Mouse (Mus musculus): ENCODE data around the gene Riiad1. TPM values are rescaled to one million over a fixed set of nuclear protein-coding genes. Genes with fewer than 3 reads are reported as not detected.

Riiad1 gene
- total and polyA plus RNA-seq, 3 experiments: not detected

DNA sequence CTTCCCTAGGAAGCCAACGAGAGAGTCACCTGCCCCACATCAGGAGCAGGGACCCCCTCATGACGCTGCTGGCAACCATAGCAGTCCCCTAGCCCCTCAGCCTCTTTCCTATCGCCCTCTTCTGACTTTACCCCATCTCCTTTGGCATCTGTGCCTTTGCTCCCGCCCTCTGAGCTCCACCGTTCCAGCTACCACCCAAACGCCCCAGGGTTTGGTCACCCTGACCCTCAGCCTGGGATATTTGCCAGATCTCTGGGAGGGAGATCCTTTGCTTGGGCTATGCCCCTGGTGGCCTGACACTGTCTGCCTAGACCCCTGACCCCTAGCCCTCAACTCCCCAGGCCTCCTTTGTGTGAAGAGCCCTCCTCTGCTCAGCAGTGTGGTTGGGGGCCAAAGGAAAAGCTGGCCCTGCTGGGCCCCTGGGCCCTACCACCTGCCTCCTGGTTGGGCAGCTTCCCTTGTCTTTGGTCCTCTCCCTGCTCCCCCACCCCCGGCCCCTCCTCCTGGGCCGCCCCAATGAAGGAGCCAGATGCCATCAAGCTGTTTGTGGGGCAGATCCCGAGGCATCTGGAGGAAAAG is 1.5 kb downstream of the Riiad1 start:
- Histone ChIP-seq H3K9me3 (replicated peaks; ENCODE audit: low read length) (no peaks in the 10 kb centered on the region), H3K4me3 (replicated peaks in 1 of 3; ENCODE audit: low read depth in 2 of 3, low read length in 2 of 3, poor library complexity in 1 of 3) (no peak overlapping the region), H3K79me2 (replicated peaks; ENCODE audit: control insufficient read depth, extremely low read depth, insufficient read depth, poor library complexity, severe bottlenecking) (no peaks in the 10 kb centered on the region), H3K4me1 (ENCODE audit: control insufficient read depth in 1 of 2, insufficient read depth in 2 of 2) (peaks cover 0 to 26% of the 10 kb centered on the region in 2 experiments; a peak in 3 of 4 replicates), H3K27ac (ENCODE audit: insufficient read depth, low read depth) (no peak overlapping the region), H3K27me3 (replicated peaks) (no peaks in the 10 kb centered on the region), H3K9ac (ENCODE audit: insufficient read depth, low read depth) (no peak overlapping the region), H3K4me2 (ENCODE audit: insufficient read depth, low read depth, poor library complexity, severe bottlenecking) (no peak overlapping the region), H3K36me3 (replicated peaks in 1 of 2; ENCODE audit: control insufficient read depth in 1 of 2, insufficient read depth in 1 of 2, low read length in 1 of 2) (peaks cover 0 to 2% of the 10 kb centered on the region in 2 experiments)
- in situ Hi-C loops (cut with MboI; ENCODE audit: low pct_ligation_motif_present, low pct_unique_long_range_greater_than_20kb, low sequenced_read_pairs) (no loop called here), dilution Hi-C loops (cut with MboI; ENCODE audit: extremely low pct_ligation_motif_present, extremely low pct_unique_long_range_greater_than_20kb, low sequenced_read_pairs) (no loop called here)
- no peak for DNase-seq (ENCODE audit: extremely low read depth)
- TF ChIP-seq CHD2 (IDR thresholded peaks at IDR 0.05; ENCODE audit: low read length): no peak
- no peak for TF ChIP-seq MAZ (IDR thresholded peaks at IDR 0.05; ENCODE audit: low read depth, low read length)
- TF ChIP-seq PAX5 (IDR thresholded peaks at IDR 0.05; ENCODE audit: low read length): no peak
- no peak for TF ChIP-seq UBTF (IDR thresholded peaks at IDR 0.05; ENCODE audit: low read depth, low read length)
- no peak for TF ChIP-seq MXI1 (IDR thresholded peaks at IDR 0.05; ENCODE audit: low read depth, low read length)
- no peak for TF ChIP-seq RCOR1 (conservative IDR thresholded peaks at IDR 0.05; ENCODE audit: low read depth, low read length)
- TF ChIP-seq EP300 (IDR thresholded peaks at IDR 0.05; ENCODE audit: low read length): no peak
- no peak for TF ChIP-seq CHD1 (IDR thresholded peaks at IDR 0.05; ENCODE audit: low read depth, low read length)
- TF ChIP-seq IRF4 (IDR thresholded peaks at IDR 0.05; ENCODE audit: low read depth, low read length): no peak
- no peak for TF ChIP-seq SMC3 (IDR thresholded peaks at IDR 0.05; ENCODE audit: low read depth, low read length)
- no peak for TF ChIP-seq NELFE (IDR thresholded peaks at IDR 0.05; ENCODE audit: low read depth, low read length)
- no peak for TF ChIP-seq SIN3A (IDR thresholded peaks at IDR 0.05; ENCODE audit: low read length)
- no peak for TF ChIP-seq KAT2A (IDR thresholded peaks at IDR 0.05; ENCODE audit: insufficient replicate concordance, low read length)
- TF ChIP-seq RAD21 (IDR thresholded peaks at IDR 0.05; ENCODE audit: low read depth, low read length): no peak
- TF ChIP-seq USF2 (conservative IDR thresholded peaks at IDR 0.05; ENCODE audit: low read depth, low read length): no peak

DNA sequence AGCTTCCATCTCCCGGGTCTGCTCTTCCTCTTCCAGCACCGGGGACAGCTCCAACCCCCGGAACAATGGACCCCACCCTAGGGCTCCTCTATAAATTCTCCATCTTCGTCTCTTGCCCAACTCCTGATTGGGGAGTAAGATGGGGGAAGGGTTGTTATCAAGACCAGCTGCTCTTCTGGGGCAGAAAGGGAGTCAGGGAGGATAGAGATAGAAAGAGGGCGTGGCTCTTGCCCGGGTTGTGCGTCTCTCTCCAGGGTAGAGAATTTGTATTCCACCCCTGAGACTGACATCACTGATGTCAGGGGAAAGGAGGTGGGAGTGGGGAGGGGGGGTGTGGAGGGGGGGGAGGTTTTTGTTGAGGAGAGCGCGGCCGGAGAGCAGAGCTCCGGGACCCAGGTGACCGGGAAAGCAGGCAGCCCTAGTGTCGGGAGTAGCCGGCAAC is 2.1 kb downstream of the Riiad1 start, which contains the start of gene Celf3:
Celf3 (plus strand) TSS at position 315 of the 442 bp plus-strand sequence.
- H3K4me1 ChIP-seq (ENCODE audit: control insufficient read depth in 1 of 2, insufficient read depth in 2 of 2): peaks cover 0 to 20% of the 10 kb centered on the region in 2 experiments; a peak in 2 of 4 replicates
- DNase-seq (ENCODE audit: extremely low read depth): no peak
- TF ChIP-seq ZKSCAN1 (IDR thresholded peaks at IDR 0.05; ENCODE audit: borderline replicate concordance, low read depth, low read length) (no peak), RAD21 (IDR thresholded peaks at IDR 0.05; ENCODE audit: low read depth, low read length) (no peak), HCFC1 (IDR thresholded peaks at IDR 0.05; ENCODE audit: low read depth, low read length) (no peak), ZC3H11A (IDR thresholded peaks at IDR 0.05; ENCODE audit: low read depth, low read length) (no peak), UBTF (IDR thresholded peaks at IDR 0.05; ENCODE audit: low read depth, low read length) (no peak), JUN (IDR thresholded peaks at IDR 0.05; ENCODE audit: insufficient read depth, low read depth, low read length) (no peak), PAX5 (IDR thresholded peaks at IDR 0.05; ENCODE audit: low read length) (no peak)
- H3K36me3 ChIP-seq (replicated peaks in 1 of 2; ENCODE audit: control insufficient read depth in 1 of 2, insufficient read depth in 1 of 2, low read length in 1 of 2): peaks cover 0 to 2% of the 10 kb centered on the region in 2 experiments
- no peak within 1 kb of the TSS for H3K27ac ChIP-seq (ENCODE audit: insufficient read depth, low read depth)
- dilution Hi-C loops (cut with MboI; ENCODE audit: extremely low pct_ligation_motif_present, extremely low pct_unique_long_range_greater_than_20kb, low sequenced_read_pairs): no loop called here
- no peaks in the 10 kb centered on the region for H3K27me3 ChIP-seq (replicated peaks)
- in situ Hi-C loops (cut with MboI; ENCODE audit: low pct_ligation_motif_present, low pct_unique_long_range_greater_than_20kb, low sequenced_read_pairs): no loop called here
- no peaks in the 10 kb centered on the region for H3K79me2 ChIP-seq (replicated peaks; ENCODE audit: control insufficient read depth, extremely low read depth, insufficient read depth, poor library complexity, severe bottlenecking)
- H3K9me3 ChIP-seq (replicated peaks; ENCODE audit: low read length): no peaks in the 10 kb centered on the region
- no peak within 1 kb of the TSS; the same call in 1 of the 2 replicates for H3K4me2 ChIP-seq (ENCODE audit: insufficient read depth, low read depth, poor library complexity, severe bottlenecking)
- no peak within 1 kb of the TSS for H3K4me3 ChIP-seq (replicated peaks in 1 of 3; ENCODE audit: low read depth in 2 of 3, low read length in 2 of 3, poor library complexity in 1 of 3)
- H3K9ac ChIP-seq (ENCODE audit: insufficient read depth, low read depth): no peak within 1 kb of the TSS
